Mouse (Mus musculus): ENCODE data around the gene Acsbg2. TPM values are rescaled to one million over a fixed set of nuclear protein-coding genes. Genes with fewer than 3 reads are reported as not detected.

Acsbg2 gene
- total RNA-seq, 2 experiments from 2014 or later = 0.12 TPM; not detected in 1

- DNase-seq = no peak
Observed at GRCm38 (mm10) chr17:56871767-56872166, 2.5 kb downstream of the Acsbg2 start.

- DNase-seq = no peak
Observed at GRCm38 (mm10) chr17:56870287-56870953, 3.8 kb downstream of the Acsbg2 start.

- DNase-seq = no peak
Observed at GRCm38 (mm10) chr17:56869481-56869977, 4.7 kb downstream of the Acsbg2 start.

GRCm38 (mm10) chr17:56866071-56866470, 8.2 kb downstream of the Acsbg2 start:
- no peak for DNase-seq

DNA sequence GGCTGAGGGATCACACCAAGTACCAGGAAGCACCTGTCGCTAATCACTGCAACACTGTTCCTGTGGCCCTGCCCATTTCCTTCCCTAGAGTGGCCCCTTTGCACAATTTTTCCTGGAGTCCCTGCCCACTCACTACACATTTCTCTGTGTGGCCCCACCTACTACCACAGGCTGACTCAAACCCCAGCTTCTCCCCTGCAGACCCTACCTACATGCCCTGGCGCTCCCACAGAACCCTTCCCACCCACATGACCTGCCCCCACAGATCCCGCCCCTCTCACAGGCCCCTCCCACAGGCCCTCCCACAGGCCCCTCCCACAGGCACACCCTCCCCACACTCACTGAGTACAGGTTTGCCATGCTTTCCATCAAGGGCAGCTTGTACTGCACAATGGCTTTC, 13.1 kb downstream of the Acsbg2 start:
- no peak for DNase-seq

DNA sequence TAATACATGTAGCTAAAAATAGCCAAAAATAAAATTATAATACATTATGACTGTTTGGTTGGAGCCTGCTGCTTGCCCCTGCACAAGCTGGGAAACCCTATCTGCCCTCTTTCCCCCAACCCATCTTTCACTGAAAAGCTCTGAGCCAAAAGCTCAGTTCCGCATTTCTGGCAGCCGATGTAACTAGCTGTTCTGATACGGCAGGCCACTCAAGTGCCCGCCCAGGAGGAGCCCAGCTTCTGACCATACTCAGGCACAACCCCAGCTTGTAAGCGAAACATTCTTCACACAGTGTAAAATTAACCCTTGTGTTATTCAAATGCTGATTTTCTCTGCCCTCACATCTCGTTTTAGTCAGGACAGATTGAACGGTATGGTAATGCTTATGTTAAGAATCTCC, 15.3 kb downstream of the Acsbg2 start:
- no peak for DNase-seq

DNA sequence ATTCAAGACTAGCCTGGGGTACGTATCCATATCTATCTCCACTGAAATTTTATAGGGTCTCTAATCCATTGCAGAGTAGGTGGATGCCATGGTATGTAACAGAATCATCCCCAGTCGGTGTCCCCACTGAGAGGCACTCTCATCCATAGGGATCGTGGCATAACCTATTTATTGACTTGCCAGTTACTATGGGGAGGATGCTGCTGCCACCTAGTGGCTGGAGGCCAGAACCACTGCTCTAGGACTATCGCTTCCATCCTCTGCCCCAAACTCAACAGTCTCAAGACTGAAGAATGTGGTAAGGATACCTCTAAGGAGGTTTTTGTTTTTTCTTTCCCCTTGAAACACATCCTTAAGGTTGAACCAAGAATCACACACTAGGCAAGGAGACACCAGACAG, 16.0 kb downstream of the Acsbg2 start:
- peak; percentile 81 for DNase-seq

GRCm38 (mm10) chr17:56855421-56855820, 18.8 kb downstream of the Acsbg2 start:
- DNase-seq = no peak

- DNase-seq = no peak
Observed at GRCm38 (mm10) chr17:56851167-56851566, 23.1 kb downstream of the Acsbg2 start.

- no peak for DNase-seq
Observed at GRCm38 (mm10) chr17:56849710-56850109, 24.5 kb downstream of the Acsbg2 start.

GRCm38 (mm10) chr17:56848785-56849184, 25.5 kb downstream of the Acsbg2 start:
- no peak for DNase-seq

DNA sequence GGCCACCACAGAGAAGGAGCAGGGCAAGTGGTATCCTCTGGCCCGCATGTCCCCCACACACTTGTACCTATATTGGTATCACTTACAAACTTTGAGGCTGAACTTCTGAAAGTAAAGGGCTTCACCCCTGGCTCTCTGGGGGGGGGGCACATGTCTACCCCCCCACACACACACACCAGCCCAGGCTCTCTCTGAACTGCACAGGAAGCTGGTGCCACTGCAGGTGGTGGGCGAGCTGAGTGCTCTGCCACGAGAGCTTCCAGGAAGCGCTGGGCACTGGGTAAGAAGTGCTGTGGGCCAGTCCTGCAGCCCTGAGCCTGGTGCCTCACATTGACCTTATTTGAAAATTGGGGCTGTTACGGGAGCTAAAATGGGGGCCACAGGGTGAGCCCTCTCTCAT, 30.6 kb downstream of the Acsbg2 start:
- DNase-seq = no peak

DNA sequence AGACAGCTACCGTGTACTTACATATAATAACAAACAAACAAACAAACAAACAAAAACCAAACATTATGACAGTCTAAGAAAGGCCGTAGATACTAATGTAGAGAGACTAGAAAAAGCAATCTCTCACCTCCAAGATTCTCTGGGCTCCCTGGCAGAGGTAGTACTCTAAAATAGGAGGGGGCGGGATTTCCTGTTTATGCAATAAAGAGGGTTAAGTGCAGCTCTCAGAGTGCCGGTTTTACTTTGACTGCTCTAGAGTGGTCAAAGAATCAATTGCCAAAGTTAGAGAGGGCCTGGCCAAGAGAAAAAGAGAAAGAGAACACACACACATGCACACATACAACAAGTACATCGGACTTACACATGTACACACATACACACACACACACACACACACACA, 32.1 kb downstream of the Acsbg2 start:
- DNase-seq = no peak

DNA sequence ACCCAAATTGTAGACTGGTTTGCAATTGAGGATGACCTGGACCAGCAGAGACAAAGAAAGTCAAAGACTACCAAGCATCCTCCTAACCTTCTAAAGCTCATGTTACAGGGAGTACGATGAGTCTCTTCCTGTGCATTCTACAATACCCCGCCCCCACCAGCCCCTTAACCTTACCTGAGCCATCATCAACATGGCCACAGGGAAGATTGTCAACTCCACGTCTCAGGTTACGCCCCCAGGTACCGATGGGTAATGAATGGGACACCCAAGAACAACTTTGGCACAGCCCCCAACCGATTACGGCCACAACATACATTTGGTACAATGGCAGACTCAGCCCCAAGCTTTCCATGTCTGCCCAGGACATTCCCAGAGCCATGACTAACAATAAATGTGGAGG, 33.7 kb downstream of the Acsbg2 start:
- DNase-seq = no peak

GRCm38 (mm10) chr17:56836336-56836735, 37.9 kb downstream of the Acsbg2 start:
- no peak for DNase-seq

- no peak for DNase-seq
Observed at GRCm38 (mm10) chr17:56833381-56833780, 40.9 kb downstream of the Acsbg2 start.

GRCm38 (mm10) chr17:56832918-56833317, 41.3 kb downstream of the Acsbg2 start:
- DNase-seq = no peak

- peak; percentile 99 for DNase-seq
Observed at GRCm38 (mm10) chr17:56831111-56831816, 43.0 kb downstream of the Acsbg2 start.

- DNase-seq = no peak
Observed at GRCm38 (mm10) chr17:56830411-56831110, 43.7 kb downstream of the Acsbg2 start, which contains the start of gene Rfx2. Rfx2 (minus strand) TSS chr17:56831013.

- peak; percentile 40 for DNase-seq
Observed at GRCm38 (mm10) chr17:56829795-56830194, 44.5 kb downstream of the Acsbg2 start.

DNA sequence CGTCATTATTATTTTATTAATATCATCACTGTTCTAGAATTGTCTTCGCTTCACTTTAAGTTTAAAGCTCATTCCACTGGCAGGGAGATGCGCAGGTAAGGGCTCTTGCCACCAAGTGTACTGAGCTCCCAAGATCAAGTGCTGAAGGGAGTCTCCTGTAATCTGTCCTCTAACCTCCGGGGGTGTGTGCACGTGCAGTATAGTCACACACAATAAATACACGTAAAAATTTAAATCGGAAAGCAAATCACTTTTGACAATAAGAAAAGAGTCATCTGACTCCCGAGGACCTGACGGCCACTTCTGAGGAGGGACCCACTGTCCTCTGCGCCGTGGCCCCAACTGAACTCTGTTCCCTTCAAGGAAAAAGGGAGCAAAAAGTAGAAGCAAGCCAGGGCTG, 45.1 kb downstream of the Acsbg2 start:
- DNase-seq = no peak

DNA sequence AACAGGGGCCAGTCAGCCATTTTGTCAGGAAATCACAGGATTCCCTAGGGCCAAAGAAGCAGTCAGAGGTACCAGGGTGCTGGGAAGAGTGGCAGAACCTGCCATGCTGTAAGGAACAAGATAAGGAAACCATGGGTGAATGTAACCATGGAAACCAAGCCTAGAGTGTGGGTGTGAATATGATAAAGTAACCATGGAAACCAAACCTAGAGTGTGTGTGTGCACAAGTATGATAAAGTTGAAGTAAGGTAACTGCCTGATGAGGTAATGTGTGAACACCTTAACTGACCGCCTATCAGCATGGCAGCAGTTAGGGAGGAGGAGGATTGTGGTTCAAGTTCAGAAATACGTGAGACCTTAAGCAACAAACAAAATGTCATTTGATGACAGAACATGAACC, 47.5 kb downstream of the Acsbg2 start:
- DNase-seq = no peak

- DNase-seq = no peak
Observed at GRCm38 (mm10) chr17:56823352-56823751, 50.9 kb downstream of the Acsbg2 start.
